Mouse (Mus musculus): ENCODE data around the gene Srgap3. TPM values are rescaled to one million over a fixed set of nuclear protein-coding genes. Genes with fewer than 3 reads are reported as not detected.

Gene Srgap3
- polyA plus RNA-seq, 1 experiment = 7.1 TPM

DNA sequence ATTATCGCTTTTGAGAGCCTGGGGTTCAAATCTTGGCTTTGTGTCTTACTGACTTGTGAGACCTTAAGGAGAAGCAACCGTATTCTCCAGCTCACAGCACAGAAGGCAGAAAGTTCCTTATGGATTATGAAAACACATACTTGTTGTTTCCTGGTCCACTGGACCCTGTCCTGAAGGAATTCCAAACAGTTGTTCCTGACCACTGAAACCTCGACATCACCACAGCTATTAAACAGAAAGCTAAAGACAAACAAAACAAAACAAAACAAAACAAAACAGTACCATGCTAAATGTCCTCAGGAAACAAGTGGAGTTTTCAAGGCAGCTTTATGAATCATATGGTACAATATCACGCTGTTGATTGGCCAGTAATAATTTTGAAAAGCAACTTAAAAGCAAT is 48.6 kb downstream of the Srgap3 start:
- Histone ChIP-seq H3K36me3 (ENCODE audit: control insufficient read depth, insufficient read depth, low read length) (no peaks in the 10 kb centered on the region), H3K4me3 (ENCODE audit: control insufficient read depth, low read depth, low read length) (no peak overlapping the region), H3K27ac (ENCODE audit: control insufficient read depth, insufficient read depth, low read depth, low read length) (no peak overlapping the region), H3K27me3 (ENCODE audit: control insufficient read depth, insufficient read depth, low read length) (no peaks in the 10 kb centered on the region), H3K4me1 (ENCODE audit: control insufficient read depth, insufficient read depth, low read length) (peaks cover 2% of the 10 kb centered on the region; the same call in 1 of the 2 replicates)
- TF ChIP-seq POLR2A (IDR thresholded peaks at IDR 0.05; ENCODE audit: control insufficient read depth, low read depth, low read length) (no peak), CTCF (IDR thresholded peaks at IDR 0.05; ENCODE audit: control insufficient read depth, insufficient read depth, insufficient replicate concordance, low read depth, low read length) (no peak)

DNA sequence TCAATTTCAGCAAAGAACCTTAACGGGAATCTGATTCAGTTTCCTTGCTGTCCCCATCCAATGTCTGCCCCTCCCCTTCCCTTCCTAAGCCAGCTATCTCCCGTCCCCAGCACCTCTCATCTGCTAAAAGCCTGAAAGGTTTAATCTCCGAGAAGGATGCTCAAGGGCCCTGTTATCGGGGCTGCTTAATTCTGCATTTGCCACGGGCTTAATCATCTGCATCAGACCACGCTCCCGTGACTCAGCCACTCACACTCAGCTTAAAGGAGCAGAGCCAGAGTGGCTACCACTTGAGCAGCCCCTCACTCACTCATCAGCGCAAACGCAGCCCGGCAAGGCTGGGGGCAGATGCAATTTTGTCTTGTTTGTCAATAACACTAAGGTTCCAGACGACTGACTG is 50.7 kb downstream of the Srgap3 start:
- no peaks in the 10 kb centered on the region for H3K27me3 ChIP-seq (ENCODE audit: control insufficient read depth, insufficient read depth, low read length)
- no peak for TF ChIP-seq CTCF (IDR thresholded peaks at IDR 0.05; ENCODE audit: control insufficient read depth, insufficient read depth, insufficient replicate concordance, low read depth, low read length)
- TF ChIP-seq POLR2A (IDR thresholded peaks at IDR 0.05; ENCODE audit: control insufficient read depth, low read depth, low read length) = no peak
- H3K4me3 ChIP-seq (ENCODE audit: control insufficient read depth, low read depth, low read length) = no peak overlapping the region
- no peak overlapping the region for H3K27ac ChIP-seq (ENCODE audit: control insufficient read depth, insufficient read depth, low read depth, low read length)
- H3K4me1 ChIP-seq (ENCODE audit: control insufficient read depth, insufficient read depth, low read length) = peaks cover 2% of the 10 kb centered on the region; the same call in 1 of the 2 replicates
- H3K36me3 ChIP-seq (ENCODE audit: control insufficient read depth, insufficient read depth, low read length) = no peaks in the 10 kb centered on the region

DNA sequence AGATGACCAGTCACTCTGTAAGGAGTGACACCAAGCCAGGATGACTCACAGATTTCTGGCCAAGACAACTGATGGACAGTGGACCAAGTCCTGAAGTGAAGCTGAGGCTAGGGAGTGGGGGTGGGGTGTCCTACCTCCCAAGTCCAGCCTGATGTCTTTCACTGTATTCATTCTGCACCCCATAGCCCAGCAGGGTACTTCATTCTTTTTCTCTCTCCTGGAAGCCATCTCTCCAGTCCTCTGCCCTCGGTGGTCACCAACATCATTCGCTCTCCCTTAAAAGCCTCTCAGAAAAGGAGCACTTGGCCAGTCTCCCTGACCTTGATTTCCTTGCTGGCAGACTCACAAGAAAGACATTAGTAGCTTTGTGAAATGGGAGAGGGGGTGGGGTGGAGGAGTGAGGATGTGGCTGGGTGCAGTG is 56.7 kb downstream of the Srgap3 start:
- H3K36me3 ChIP-seq (ENCODE audit: control insufficient read depth, insufficient read depth, low read length) = no peaks in the 10 kb centered on the region

DNA sequence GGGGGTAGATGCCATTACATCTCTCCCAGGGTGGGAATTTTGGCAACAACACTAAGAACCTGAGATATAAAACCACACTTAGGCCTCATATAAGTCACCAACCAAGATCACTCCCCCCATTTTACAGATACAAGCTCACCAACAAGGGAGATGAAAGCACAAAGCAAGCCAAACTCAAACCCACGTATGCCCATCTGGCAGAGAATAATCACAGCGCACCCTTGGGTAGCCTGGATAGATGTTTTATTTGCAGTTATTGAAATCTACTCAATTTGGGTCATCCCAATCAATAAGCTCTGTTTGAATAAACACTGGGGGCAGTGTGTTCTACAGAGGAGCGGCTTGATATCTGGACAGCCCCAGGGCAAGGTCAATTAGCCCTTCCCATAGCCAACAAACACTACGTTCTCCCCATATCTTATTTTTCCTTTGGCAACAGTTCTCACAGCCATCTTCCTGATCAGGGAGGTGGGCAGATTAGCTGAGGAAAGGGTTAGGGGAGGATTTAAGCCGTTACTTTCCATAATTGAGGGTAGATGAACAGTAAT is 63.4 kb downstream of the Srgap3 start:
- Histone ChIP-seq H3K4me3 (ENCODE audit: control insufficient read depth, low read depth, low read length) (no peak overlapping the region), H3K4me1 (ENCODE audit: control insufficient read depth, insufficient read depth, low read length) (peaks cover 3% of the 10 kb centered on the region; the same call in 1 of the 2 replicates), H3K36me3 (ENCODE audit: control insufficient read depth, insufficient read depth, low read length) (no peaks in the 10 kb centered on the region), H3K27ac (ENCODE audit: control insufficient read depth, insufficient read depth, low read depth, low read length) (peak overlapping the region; percentile 75), H3K27me3 (ENCODE audit: control insufficient read depth, insufficient read depth, low read length) (no peaks in the 10 kb centered on the region)
- TF ChIP-seq CTCF (IDR thresholded peaks at IDR 0.05; ENCODE audit: control insufficient read depth, insufficient read depth, insufficient replicate concordance, low read depth, low read length) = no peak
- TF ChIP-seq POLR2A (IDR thresholded peaks at IDR 0.05; ENCODE audit: control insufficient read depth, low read depth, low read length) = no peak

More for the DNA sequence above, 56.7 kb downstream of the Srgap3 start:
- TF ChIP-seq POLR2A (IDR thresholded peaks at IDR 0.05; ENCODE audit: control insufficient read depth, low read depth, low read length) (no peak), CTCF (IDR thresholded peaks at IDR 0.05; ENCODE audit: control insufficient read depth, insufficient read depth, insufficient replicate concordance, low read depth, low read length) (no peak)
- Histone ChIP-seq H3K27me3 (ENCODE audit: control insufficient read depth, insufficient read depth, low read length) (no peaks in the 10 kb centered on the region), H3K4me1 (ENCODE audit: control insufficient read depth, insufficient read depth, low read length) (no peaks in the 10 kb centered on the region; the same call in 1 of the 2 replicates), H3K27ac (ENCODE audit: control insufficient read depth, insufficient read depth, low read depth, low read length) (no peak overlapping the region), H3K4me3 (ENCODE audit: control insufficient read depth, low read depth, low read length) (no peak overlapping the region)

DNA sequence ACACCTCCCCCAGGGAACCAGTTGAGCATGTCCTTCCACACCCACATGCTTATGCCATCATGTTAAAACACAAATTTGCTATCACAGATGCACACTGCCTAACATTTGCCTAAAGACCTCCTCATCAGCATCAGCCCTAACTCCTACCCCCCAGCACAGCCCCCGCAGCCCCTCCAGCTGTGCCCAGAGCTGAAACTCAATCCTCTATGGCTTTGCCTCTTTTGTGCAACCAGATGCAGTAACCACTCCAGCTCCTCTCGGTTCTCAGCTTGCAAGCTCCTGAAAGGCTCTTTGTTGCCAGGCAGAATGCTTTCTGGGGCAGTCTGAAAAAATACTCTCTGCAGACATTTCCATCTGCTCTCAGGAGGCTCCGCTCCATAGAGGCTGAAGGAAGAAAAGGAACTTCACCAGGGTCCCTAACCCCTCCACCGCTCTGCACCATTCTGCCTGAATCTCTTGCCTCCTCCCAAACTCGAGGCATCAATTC is 67.0 kb downstream of the Srgap3 start:
- H3K27ac ChIP-seq (ENCODE audit: control insufficient read depth, insufficient read depth, low read depth, low read length) = no peak overlapping the region
- no peak for TF ChIP-seq POLR2A (IDR thresholded peaks at IDR 0.05; ENCODE audit: control insufficient read depth, low read depth, low read length)
- TF ChIP-seq CTCF (IDR thresholded peaks at IDR 0.05; ENCODE audit: control insufficient read depth, insufficient read depth, insufficient replicate concordance, low read depth, low read length) = no peak
- peaks cover 3% of the 10 kb centered on the region; the same call in 1 of the 2 replicates for H3K4me1 ChIP-seq (ENCODE audit: control insufficient read depth, insufficient read depth, low read length)
- H3K4me3 ChIP-seq (ENCODE audit: control insufficient read depth, low read depth, low read length) = no peak overlapping the region
- no peaks in the 10 kb centered on the region for H3K27me3 ChIP-seq (ENCODE audit: control insufficient read depth, insufficient read depth, low read length)
- H3K36me3 ChIP-seq (ENCODE audit: control insufficient read depth, insufficient read depth, low read length) = no peaks in the 10 kb centered on the region

DNA sequence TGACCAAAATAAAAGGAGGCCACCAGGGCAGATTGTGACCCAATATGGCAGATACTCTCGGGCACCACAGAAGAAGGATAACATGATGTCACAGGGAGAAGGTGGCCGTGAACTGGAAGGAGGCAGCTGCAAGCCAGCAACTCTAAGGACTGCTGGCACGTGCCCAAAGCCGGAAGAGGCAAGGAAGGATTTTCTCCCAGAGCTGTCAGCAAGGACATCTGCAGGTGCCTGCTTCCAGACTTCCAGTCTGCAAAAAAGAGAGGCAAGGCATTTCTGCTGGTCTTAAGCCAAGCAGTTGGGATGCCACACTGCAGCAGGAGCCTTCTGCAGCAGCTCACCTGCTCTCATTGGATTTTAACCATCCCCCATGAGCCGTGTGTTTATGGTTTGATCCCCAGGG is 67.9 kb downstream of the Srgap3 start:
- Histone ChIP-seq H3K27me3 (ENCODE audit: control insufficient read depth, insufficient read depth, low read length) (no peaks in the 10 kb centered on the region), H3K36me3 (ENCODE audit: control insufficient read depth, insufficient read depth, low read length) (no peaks in the 10 kb centered on the region), H3K4me1 (ENCODE audit: control insufficient read depth, insufficient read depth, low read length) (peaks cover 3% of the 10 kb centered on the region; the same call in 1 of the 2 replicates), H3K4me3 (ENCODE audit: control insufficient read depth, low read depth, low read length) (no peak overlapping the region), H3K27ac (ENCODE audit: control insufficient read depth, insufficient read depth, low read depth, low read length) (no peak overlapping the region)
- no peak for TF ChIP-seq CTCF (IDR thresholded peaks at IDR 0.05; ENCODE audit: control insufficient read depth, insufficient read depth, insufficient replicate concordance, low read depth, low read length)
- TF ChIP-seq POLR2A (IDR thresholded peaks at IDR 0.05; ENCODE audit: control insufficient read depth, low read depth, low read length) = no peak

DNA sequence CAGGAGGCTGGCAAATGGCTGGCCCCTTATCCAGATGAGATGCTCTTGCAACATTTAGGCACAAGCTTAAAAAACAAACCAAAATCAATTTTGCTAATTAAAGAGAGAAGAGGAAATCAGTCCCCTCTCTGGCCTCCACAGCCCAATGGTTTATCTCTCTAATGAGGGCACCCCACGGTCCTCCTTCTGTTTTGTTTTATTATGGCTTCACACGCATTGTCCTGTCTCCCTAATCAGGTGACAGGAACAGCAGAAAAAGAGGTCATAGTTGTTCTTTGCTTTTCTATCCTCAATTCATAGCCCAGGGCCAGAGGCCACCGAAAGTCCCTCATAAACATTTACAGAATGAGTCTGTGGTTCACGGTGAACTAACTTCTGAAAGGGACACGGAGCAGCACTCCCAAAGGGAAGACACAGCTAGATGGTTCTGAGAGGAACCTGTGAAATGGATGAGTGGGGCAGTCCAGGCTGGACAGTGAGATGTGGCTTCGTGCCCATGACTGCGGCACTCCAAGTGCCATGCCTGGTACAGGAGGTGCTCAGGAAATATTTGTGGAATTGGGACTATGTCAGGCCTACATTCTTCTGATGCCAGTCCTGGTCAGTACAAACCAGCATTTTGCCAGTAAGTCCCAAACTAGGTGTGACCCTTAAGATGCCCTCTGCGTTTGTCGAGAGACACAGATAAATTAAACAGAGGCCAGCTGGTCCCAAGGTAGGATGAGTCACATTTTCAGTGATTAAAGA is 73.8 kb downstream of the Srgap3 start:
- Histone ChIP-seq H3K4me3 (ENCODE audit: control insufficient read depth, low read depth, low read length) (no peak overlapping the region), H3K4me1 (ENCODE audit: control insufficient read depth, insufficient read depth, low read length) (no peaks in the 10 kb centered on the region), H3K27ac (ENCODE audit: control insufficient read depth, insufficient read depth, low read depth, low read length) (0 out of 2 replicates have a peak overlapping the region, but pooled peaks have one; percentile 27), H3K27me3 (ENCODE audit: control insufficient read depth, insufficient read depth, low read length) (no peaks in the 10 kb centered on the region), H3K36me3 (ENCODE audit: control insufficient read depth, insufficient read depth, low read length) (no peaks in the 10 kb centered on the region)
- TF ChIP-seq POLR2A (IDR thresholded peaks at IDR 0.05; ENCODE audit: control insufficient read depth, low read depth, low read length) (no peak), CTCF (IDR thresholded peaks at IDR 0.05; ENCODE audit: control insufficient read depth, insufficient read depth, insufficient replicate concordance, low read depth, low read length) (no peak)
